Mouse (Mus musculus) layer of hippocampus, adult 6 months (tissue): ENCODE data around the gene Arl8b. TPM values are rescaled to one million over a fixed set of nuclear protein-coding genes. Genes with fewer than 3 reads are reported as not detected.

Source experiments
- long read RNA-seq, 2 experiments: library from polyadenylated mRNA; unstranded; transcript quantifications; one replicate each; pipeline ENCODE4 v2.0.0; 2019 to 2020
- polyA plus RNA-seq: library from polyadenylated mRNA; unstranded; fragments of <200 nt; fragmentation: Nextera tagmentation; gene quantifications from 2 replicates; pipeline ENCODE4 v1.2.3, GENCODE M21; 2021

Arl8b gene
- 156 and 186 TPM in 2 replicates for polyA plus RNA-seq
- long read RNA-seq, experiment 1, full-length matches to known transcripts = 188 of 257 reads
- long read RNA-seq, experiment 1, partial matches to known transcripts = 60 of 257 reads
- long read RNA-seq, experiment 1, other reads (novel, unspliced or antisense) = 9 of 257 reads
- long read RNA-seq, experiment 2, full-length matches to known transcripts = 1,260 of 1,320 reads
- long read RNA-seq, experiment 2, partial matches to known transcripts = 29 of 1,320 reads
- long read RNA-seq, experiment 2, other reads (novel, unspliced or antisense) = 31 of 1,320 reads

DNA sequence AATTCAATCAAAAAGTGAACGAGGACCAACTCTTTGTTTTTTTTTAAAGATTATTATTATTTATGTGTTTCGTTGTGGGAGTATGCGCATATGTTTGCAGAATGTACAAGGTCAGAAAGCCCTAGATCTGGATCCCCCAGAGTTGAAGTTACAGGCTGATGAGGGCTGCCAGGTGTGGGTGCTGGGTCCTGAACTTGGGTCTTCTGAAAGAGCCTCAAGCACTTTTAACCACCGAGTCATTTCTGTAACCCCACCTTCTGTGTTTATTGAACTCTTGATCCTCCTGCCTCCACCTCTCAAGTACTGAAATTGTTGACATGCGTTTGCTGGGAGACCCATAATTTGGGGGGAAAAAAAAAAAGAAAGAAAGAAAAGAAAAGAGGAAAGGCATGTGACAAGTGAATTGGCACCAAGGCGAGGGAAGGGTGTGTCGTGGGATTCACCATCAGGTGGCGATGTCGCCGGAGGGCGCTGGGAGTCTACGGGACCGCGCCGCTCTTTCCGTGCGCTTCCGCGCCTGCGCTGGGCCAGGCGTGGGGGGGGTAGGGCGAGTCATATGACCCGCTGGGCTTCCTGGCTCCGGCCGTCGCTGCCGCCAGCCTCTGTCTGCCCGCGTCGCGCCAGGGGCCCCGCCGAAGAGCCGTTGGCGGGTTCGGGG, at the start of gene Arl8b:
Gene Arl8b (plus strand): TSS at position 574 of the 658 bp plus-strand sequence.

GRCm38 (mm10) chr6:108828234-108828868, 45.5 kb downstream of the Arl8b start, which contains the start of gene Edem1:
Gene Edem1, plus strand, starts transcription at chr6:108828641.

Other genes with a start within 250 kb of the Arl8b start
- 39.2 and 40.2 TPM in 2 replicates for gene Bhlhe40, start 122.5 kb upstream of the Arl8b start, polyA plus RNA-seq
- 3.7 and 4.9 TPM in 2 replicates for gene Edem1, start 45.5 kb downstream of the Arl8b start, polyA plus RNA-seq